Mouse (Mus musculus): ENCODE results near the gene Shisa5.

Shisa5 gene

GRCm38 (mm10) chr9:109054712-109055111 is 16.3 kb downstream of the Shisa5 start:
- DNase-seq (ENCODE audit: low spot score): peak; percentile 52

GRCm38 (mm10) chr9:109055271-109056030 is 17.1 kb downstream of the Shisa5 start:
- no peak for DNase-seq (ENCODE audit: low spot score)

GRCm38 (mm10) chr9:109056081-109056690 is 17.8 kb downstream of the Shisa5 start:
- DNase-seq (ENCODE audit: low spot score): no peak

GRCm38 (mm10) chr9:109056916-109057315 is 18.6 kb downstream of the Shisa5 start:
- no peak for DNase-seq (ENCODE audit: low spot score)

- no peak for DNase-seq (ENCODE audit: low spot score)
Observed at GRCm38 (mm10) chr9:109057543-109057942, 19.2 kb downstream of the Shisa5 start.

GRCm38 (mm10) chr9:109058006-109058765 is 19.8 kb downstream of the Shisa5 start:
- DNase-seq (ENCODE audit: low spot score): no peak

GRCm38 (mm10) chr9:109059136-109059903 is 21.0 kb downstream of the Shisa5 start, which contains the start of gene Trex1:
Gene Trex1 (minus strand): TSS chr9:109059734.
- DNase-seq (ENCODE audit: low spot score): peak; percentile 74

GRCm38 (mm10) chr9:109060184-109060897 is 22.0 kb downstream of the Shisa5 start:
- DNase-seq (ENCODE audit: low spot score): no peak

GRCm38 (mm10) chr9:109060898-109061295 is 22.5 kb downstream of the Shisa5 start:
- no peak for DNase-seq (ENCODE audit: low spot score)

- DNase-seq (ENCODE audit: low spot score): no peak
Observed at GRCm38 (mm10) chr9:109068095-109068735, 29.9 kb downstream of the Shisa5 start.

- DNase-seq (ENCODE audit: low spot score): peak; percentile 93
Observed at GRCm38 (mm10) chr9:109073661-109074573, 35.6 kb downstream of the Shisa5 start, which contains the start of gene Atrip. Gene Atrip (minus strand): TSS chr9:109074124.

GRCm38 (mm10) chr9:109080516-109080915 is 42.2 kb downstream of the Shisa5 start:
- DNase-seq (ENCODE audit: low spot score): no peak

GRCm38 (mm10) chr9:109081749-109082123 is 43.4 kb downstream of the Shisa5 start:
- DNase-seq (ENCODE audit: low spot score): no peak

GRCm38 (mm10) chr9:109082124-109082800 is 43.9 kb downstream of the Shisa5 start, which contains the start of the genes Ccdc51 and Tma7:
Gene Ccdc51 (plus strand): TSS chr9:109082493.
Gene Tma7 (minus strand): TSS chr9:109082587.
- DNase-seq (ENCODE audit: low spot score): peak; percentile 86

- DNase-seq (ENCODE audit: low spot score): no peak
Observed at GRCm38 (mm10) chr9:109084922-109085321, 46.6 kb downstream of the Shisa5 start.

- peak; percentile 38 for DNase-seq (ENCODE audit: low spot score)
Observed at GRCm38 (mm10) chr9:109087987-109088386, 49.6 kb downstream of the Shisa5 start.

GRCm38 (mm10) chr9:109090446-109090845 is 52.1 kb downstream of the Shisa5 start:
- no peak for DNase-seq (ENCODE audit: low spot score)

- DNase-seq (ENCODE audit: low spot score): no peak
Observed at GRCm38 (mm10) chr9:109091802-109092201, 53.4 kb downstream of the Shisa5 start.

GRCm38 (mm10) chr9:109092799-109093198 is 54.4 kb downstream of the Shisa5 start:
- no peak for DNase-seq (ENCODE audit: low spot score)

Measured in testis, postnatal 14 days (tissue).